ENCODE assay signal across 27 mouse cellular contexts in genomic region chr17:63270513-63270912, GRCm38 (mm10).
DNase-seq lines count a peak whose midpoint lies in the region; ATAC-seq and TF ChIP-seq lines count a peak whose summit lies in the region.
"Had no signal": no experiment of that assay in that cellular context is flagged by ENCODE, and none has a peak within 500 bp of the region (broad histone marks: within the 10 kb centered on the region; RNA-seq: fewer than 3 reads in every experiment).

No protein-coding gene starts in this region.

- 75% methylated on average over 5 of the region's 5 CpGs for WGBS in stomach, postnatal 0 days

- no peaks in the 10 kb centered on the region for H3K9me3 ChIP-seq in stomach, postnatal 0 days (ENCODE audit: control insufficient read depth, low read length)
- H3K9me3 ChIP-seq: embryonic facial prominence, embryonic 10.5 days; embryonic facial prominence, embryonic 13.5 days; forebrain, embryonic 12.5 days; heart, embryonic 12.5 days; heart, embryonic 15.5 days; hindbrain, embryonic 10.5 days; hindbrain, embryonic 13.5 days had no signal

- no peaks in the 10 kb centered on the region for H3K4me1 ChIP-seq in stomach, postnatal 0 days (replicated peaks; ENCODE audit: control insufficient read depth, insufficient read depth)

- no peaks in the 10 kb centered on the region for H3K27me3 ChIP-seq in stomach, postnatal 0 days (ENCODE audit: control insufficient read depth, insufficient read depth, low read length)
- H3K27me3 ChIP-seq: embryonic facial prominence, embryonic 13.5 days; heart, embryonic 12.5 days; heart, embryonic 15.5 days; hindbrain, embryonic 13.5 days had no signal

- H3K4me3 ChIP-seq in stomach, postnatal 0 days (ENCODE audit: low read depth, low read length) = no peak overlapping the region
- H3K4me3 ChIP-seq: embryonic facial prominence, embryonic 10.5 days; embryonic facial prominence, embryonic 13.5 days; erythroblast, embryonic 14.5 days; forebrain, embryonic 12.5 days; heart, embryonic 12.5 days; heart, embryonic 15.5 days; hindbrain, embryonic 10.5 days; hindbrain, embryonic 13.5 days had no signal

- TF ChIP-seq EP300 in stomach, postnatal 0 days (optimal IDR thresholded peaks at IDR 0.05) = no peak

- H3K4me2 ChIP-seq in stomach, postnatal 0 days (replicated peaks; ENCODE audit: low read depth) = no peak overlapping the region
- H3K4me2 ChIP-seq: embryonic facial prominence, embryonic 13.5 days; forebrain, embryonic 12.5 days; heart, embryonic 12.5 days; heart, embryonic 15.5 days; hindbrain, embryonic 13.5 days had no signal

- peak; percentile 93 for ATAC-seq in frontal cortex, adult (ENCODE audit: low TSS enrichment)
- no peak for ATAC-seq in stomach, postnatal 0 days (ENCODE audit: low FRiP score, low TSS enrichment)
- ATAC-seq: CD4-positive, CD25-positive, alpha-beta regulatory T cell, adult 4 months; hindbrain, embryonic 16.5 days had no signal

- no peak for DNase-seq in frontal cortex, postnatal 10 days (ENCODE audit: low spot score in 2 of 2)
- DNase-seq in right cerebral cortex, adult 18-20 months = peak; percentile 42
- no peak for DNase-seq in right cerebral cortex, adult 2 months (ENCODE audit: low spot score in 2 of 2)
- peak; percentile 89 for DNase-seq in telencephalon, adult 2 months (ENCODE audit: low read depth, low spot score)
- no peak for DNase-seq in stomach, postnatal 0 days (ENCODE audit: low spot score)
- DNase-seq: adrenal gland, adult 2 months; adrenal gland, postnatal 14 days; cerebellum, adult 11-12 months; cerebellum, adult 8-10 months; cerebellum, postnatal 10 days; cerebellum, postnatal 36 days; embryo, embryonic 11 days; gastrocnemius, postnatal 25 days; heart, adult 18-20 months; heart, postnatal 10 days; heart, postnatal 36 days had no signal

- H3K9ac ChIP-seq in stomach, postnatal 0 days (ENCODE audit: low read length) = no peak overlapping the region
- H3K9ac ChIP-seq: embryonic facial prominence, embryonic 13.5 days; forebrain, embryonic 12.5 days; heart, embryonic 12.5 days; heart, embryonic 15.5 days; hindbrain, embryonic 13.5 days had no signal

- no peak for TF ChIP-seq CTCF in stomach, postnatal 0 days (IDR thresholded peaks at IDR 0.05; ENCODE audit: low read depth)

- no peaks in the 10 kb centered on the region for H3K36me3 ChIP-seq in stomach, postnatal 0 days (ENCODE audit: control insufficient read depth, insufficient read depth, low read length)
- H3K36me3 ChIP-seq: embryonic facial prominence, embryonic 10.5 days; embryonic facial prominence, embryonic 13.5 days; forebrain, embryonic 12.5 days; heart, embryonic 12.5 days; heart, embryonic 15.5 days; hindbrain, embryonic 10.5 days; hindbrain, embryonic 13.5 days had no signal

- H3K27ac ChIP-seq in stomach, postnatal 0 days (replicated peaks) = no peak overlapping the region
- H3K27ac ChIP-seq: embryonic facial prominence, embryonic 10.5 days; embryonic facial prominence, embryonic 13.5 days; forebrain, embryonic 12.5 days; heart, embryonic 15.5 days; hindbrain, embryonic 10.5 days; hindbrain, embryonic 13.5 days had no signal

Comparison
In these comparisons a context has a peak if more than half of its experiments do, and no peak if none do; other contexts are left out.
1. DNase-seq: peak in right cerebral cortex, adult 18-20 months (single experiment) and telencephalon, adult 2 months (single experiment); none in frontal cortex, postnatal 10 days (0 of 2), right cerebral cortex, adult 2 months (0 of 2) and stomach, postnatal 0 days (single experiment).